Mouse (Mus musculus) CH12.LX (cell line): ENCODE results near the gene Srp68.

Experiments used
- CHD1 ChIP-seq: IDR thresholded peaks from 2 replicates; pipeline ENCODE4 v1.6.1; 2012; ENCODE audit warnings: low read depth, low read length, improper control_type of control experiment, inconsistent platforms
- CHD2 ChIP-seq: IDR thresholded peaks from 2 replicates; pipeline ENCODE4 v1.6.1; 2011; ENCODE audit warnings: low read length, improper control_type of control experiment
- CTCF ChIP-seq, 2 experiments: IDR thresholded peaks in 1 of 2; conservative IDR thresholded peaks in 1 of 2; 2 replicates each; pipeline ENCODE4 v1.5.1; 2011 to 2012; ENCODE audit warnings: low read depth in 2 of 2, low read length in 2 of 2, improper control_type of control experiment in 1 of 2, inconsistent platforms in 1 of 2, mild to moderate bottlenecking in 1 of 2, moderate library complexity in 1 of 2
- EP300 ChIP-seq: IDR thresholded peaks from 2 replicates; pipeline ENCODE4 v1.6.1; 2011; ENCODE audit warnings: low read length, improper control_type of control experiment
- GABPA ChIP-seq: IDR thresholded peaks from 2 replicates; pipeline ENCODE4 v1.6.1; 2012; ENCODE audit warnings: low read depth, low read length, improper control_type of control experiment, inconsistent platforms; ENCODE audit not compliant: insufficient replicate concordance
- KAT2A ChIP-seq: IDR thresholded peaks from 2 replicates; pipeline ENCODE4 v1.6.1; 2012; ENCODE audit warnings: low read length, improper control_type of control experiment, inconsistent platforms; ENCODE audit not compliant: insufficient replicate concordance
- MAFK ChIP-seq: IDR thresholded peaks from 2 replicates; pipeline ENCODE4 v1.6.1; 2011; ENCODE audit warnings: low read length, improper control_type of control experiment; ENCODE audit not compliant: insufficient replicate concordance
- MEF2A ChIP-seq: IDR thresholded peaks from 2 replicates; pipeline ENCODE4 v1.6.1; 2014; ENCODE audit warnings: low read depth, mild to moderate bottlenecking, inconsistent platforms, low read length, improper control_type of control experiment, borderline replicate concordance
- NELFE ChIP-seq: IDR thresholded peaks from 2 replicates; pipeline ENCODE4 v1.6.1; 2011; ENCODE audit warnings: low read depth, low read length, improper control_type of control experiment
- POLR2A ChIP-seq: IDR thresholded peaks from 2 replicates; pipeline ENCODE4 v1.6.1; 2011; ENCODE audit warnings: low read depth, mild to moderate bottlenecking, improper control_type of control experiment, low read length
- POLR2AphosphoS2 ChIP-seq: IDR thresholded peaks from 2 replicates; pipeline ENCODE4 v1.6.1; 2011; ENCODE audit warnings: low read depth, low read length, improper control_type of control experiment
- TCF12 ChIP-seq: IDR thresholded peaks from 2 replicates; pipeline ENCODE4 v1.6.1; 2014; ENCODE audit warnings: low read depth, mild to moderate bottlenecking, inconsistent platforms, low read length, improper control_type of control experiment
- USF1 ChIP-seq: IDR thresholded peaks from 2 replicates; pipeline ENCODE4 v1.6.1; 2014; ENCODE audit warnings: low read depth, mild to moderate bottlenecking, inconsistent platforms, low read length, improper control_type of control experiment
- ZKSCAN1 ChIP-seq: IDR thresholded peaks from 2 replicates; pipeline ENCODE4 v1.6.1; 2012; ENCODE audit warnings: low read depth, inconsistent platforms, low read length, improper control_type of control experiment, borderline replicate concordance

DNA sequence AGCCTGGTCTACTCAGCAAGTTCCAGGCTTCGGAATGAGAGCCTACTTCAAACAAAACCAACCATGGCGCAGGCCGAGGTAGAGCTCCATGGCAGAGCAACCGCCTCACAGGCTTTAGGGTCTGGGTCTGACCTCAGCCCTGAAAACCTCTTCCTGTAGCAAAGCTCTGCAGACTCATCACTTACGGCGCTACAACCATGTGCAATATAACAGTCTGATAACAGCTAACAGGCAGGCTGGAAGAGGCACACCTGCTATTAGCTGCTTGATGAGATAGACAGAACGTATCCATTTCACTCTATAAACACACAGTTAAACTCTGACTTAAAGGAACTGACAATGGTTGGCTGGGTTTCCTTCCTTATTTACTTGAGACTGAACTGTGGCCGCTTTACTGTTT is 14.6 kb downstream of the Srp68 start:
- TF ChIP-seq MEF2A (no peak), CHD1 (no peak), ZKSCAN1 (no peak), CTCF (conservative IDR thresholded peaks at IDR 0.05 in 1 of 2, IDR thresholded peaks at IDR 0.05 in 1 of 2; ENCODE audit: low read depth in 2 of 2, low read length in 2 of 2) (no peak), EP300 (no peak), GABPA (no peak), USF1 (no peak), MAFK (no peak), TCF12 (no peak), KAT2A (no peak), NELFE (no peak), POLR2A (no peak), POLR2AphosphoS2 (no peak), CHD2 (no peak)
